Mouse (Mus musculus): ENCODE measurements around the gene Usp32. TPM values are rescaled to one million over a fixed set of nuclear protein-coding genes. Genes with fewer than 3 reads are reported as not detected.

Usp32 gene
- polyA plus RNA-seq, 1 experiment from 2014 or later: 10.9 TPM

GRCm38 (mm10) chr11:85138776-85139474, 1.0 kb downstream of the Usp32 start:
- peak overlapping the region; percentile 90 for H3K9ac ChIP-seq (ENCODE audit: low read depth, low read length)
- ATAC-seq (replicated peaks; ENCODE audit: low FRiP score): no peak
- 3% methylated on average over 17 of the region's 17 CpGs for WGBS

GRCm38 (mm10) chr11:85131542-85131941, 8.4 kb downstream of the Usp32 start:
- no peak overlapping the region for H3K27ac ChIP-seq (ENCODE audit: low read depth, low read length)
- H3K9me3 ChIP-seq (ENCODE audit: control insufficient read depth, low read length): no peaks in the 10 kb centered on the region
- no peak overlapping the region for H3K4me2 ChIP-seq
- H3K4me3 ChIP-seq (ENCODE audit: low read depth, low read length): no peak overlapping the region
- H3K4me1 ChIP-seq (replicated peaks; ENCODE audit: control insufficient read depth, insufficient read depth, low read length): peaks cover 17% of the 10 kb centered on the region; the same call in 1 of the 2 replicates
- WGBS: 63% methylated on average over 2 of the region's 2 CpGs
- no peak overlapping the region for H3K9ac ChIP-seq (ENCODE audit: low read depth, low read length)
- ATAC-seq (replicated peaks; ENCODE audit: low FRiP score) (no peak), DNase-seq (ENCODE audit: low spot score) (no peak)
- no peaks in the 10 kb centered on the region for H3K36me3 ChIP-seq (ENCODE audit: control insufficient read depth, insufficient read depth, low read length)
- no peaks in the 10 kb centered on the region for H3K27me3 ChIP-seq (replicated peaks; ENCODE audit: control insufficient read depth, insufficient read depth, low read length)

More at GRCm38 (mm10) chr11:85138776-85139474, 1.0 kb downstream of the Usp32 start:
- Histone ChIP-seq H3K4me3 (ENCODE audit: low read depth, low read length) (peak overlapping the region; percentile 96), H3K27ac (ENCODE audit: low read depth, low read length) (peak overlapping the region; percentile 83), H3K27me3 (replicated peaks; ENCODE audit: control insufficient read depth, insufficient read depth, low read length) (no peaks in the 10 kb centered on the region), H3K9me3 (ENCODE audit: control insufficient read depth, low read length) (no peaks in the 10 kb centered on the region), H3K4me2 (peak overlapping the region; percentile 76), H3K4me1 (replicated peaks; ENCODE audit: control insufficient read depth, insufficient read depth, low read length) (peaks cover 3% of the 10 kb centered on the region), H3K36me3 (ENCODE audit: control insufficient read depth, insufficient read depth, low read length) (no peaks in the 10 kb centered on the region)
- DNase-seq (ENCODE audit: low spot score): peak; percentile 35

GRCm38 (mm10) chr11:85128883-85129282, 11.1 kb downstream of the Usp32 start:
- Histone ChIP-seq H3K9me3 (ENCODE audit: control insufficient read depth, low read length) (no peaks in the 10 kb centered on the region), H3K27ac (ENCODE audit: low read depth, low read length) (no peak overlapping the region), H3K4me2 (0 out of 2 replicates have a peak overlapping the region, but pooled peaks have one; percentile 1), H3K9ac (ENCODE audit: low read depth, low read length) (no peak overlapping the region), H3K27me3 (replicated peaks; ENCODE audit: control insufficient read depth, insufficient read depth, low read length) (no peaks in the 10 kb centered on the region), H3K4me1 (replicated peaks; ENCODE audit: control insufficient read depth, insufficient read depth, low read length) (peaks cover 22% of the 10 kb centered on the region), H3K36me3 (ENCODE audit: control insufficient read depth, insufficient read depth, low read length) (no peaks in the 10 kb centered on the region), H3K4me3 (ENCODE audit: low read depth, low read length) (no peak overlapping the region)
- no peak for DNase-seq (ENCODE audit: low spot score)
- WGBS: 47% methylated on average over 1 of the region's 1 CpGs
- ATAC-seq (replicated peaks; ENCODE audit: low FRiP score): no peak; the same call in 1 of the 2 replicates

- 76% methylated on average over 2 of the region's 2 CpGs for WGBS
- no peak for ATAC-seq (replicated peaks; ENCODE audit: low FRiP score)
- H3K9ac ChIP-seq (ENCODE audit: low read depth, low read length): no peak overlapping the region
- H3K4me2 ChIP-seq: no peak overlapping the region
- H3K27ac ChIP-seq (ENCODE audit: low read depth, low read length): no peak overlapping the region
- no peaks in the 10 kb centered on the region for H3K9me3 ChIP-seq (ENCODE audit: control insufficient read depth, low read length)
- H3K4me1 ChIP-seq (replicated peaks; ENCODE audit: control insufficient read depth, insufficient read depth, low read length): peaks cover 16% of the 10 kb centered on the region
- H3K4me3 ChIP-seq (ENCODE audit: low read depth, low read length): no peak overlapping the region
- DNase-seq (ENCODE audit: low spot score): no peak
- no peaks in the 10 kb centered on the region for H3K27me3 ChIP-seq (replicated peaks; ENCODE audit: control insufficient read depth, insufficient read depth, low read length)
- H3K36me3 ChIP-seq (ENCODE audit: control insufficient read depth, insufficient read depth, low read length): no peaks in the 10 kb centered on the region
These were observed 13.5 kb downstream of the Usp32 start for GRCm38 (mm10) chr11:85126257-85127102.

- Histone ChIP-seq H3K4me3 (ENCODE audit: low read depth, low read length) (no peak overlapping the region), H3K27ac (ENCODE audit: low read depth, low read length) (no peak overlapping the region), H3K4me2 (no peak overlapping the region), H3K9me3 (ENCODE audit: control insufficient read depth, low read length) (no peaks in the 10 kb centered on the region), H3K9ac (ENCODE audit: low read depth, low read length) (no peak overlapping the region), H3K36me3 (ENCODE audit: control insufficient read depth, insufficient read depth, low read length) (no peaks in the 10 kb centered on the region; the same call in 1 of the 2 replicates), H3K4me1 (replicated peaks; ENCODE audit: control insufficient read depth, insufficient read depth, low read length) (peaks cover 9% of the 10 kb centered on the region), H3K27me3 (replicated peaks; ENCODE audit: control insufficient read depth, insufficient read depth, low read length) (no peaks in the 10 kb centered on the region)
- DNase-seq (ENCODE audit: low spot score) (no peak), ATAC-seq (replicated peaks; ENCODE audit: low FRiP score) (no peak)
- WGBS: 82% methylated on average over 3 of the region's 3 CpGs
These were observed 16.5 kb downstream of the Usp32 start for GRCm38 (mm10) chr11:85123267-85123992.

- 72% methylated on average over 1 of the region's 1 CpGs for WGBS
- no peaks in the 10 kb centered on the region; the same call in 1 of the 2 replicates for H3K36me3 ChIP-seq (ENCODE audit: control insufficient read depth, insufficient read depth, low read length)
- DNase-seq (ENCODE audit: low spot score): no peak
- H3K27ac ChIP-seq (ENCODE audit: low read depth, low read length): no peak overlapping the region
- H3K9me3 ChIP-seq (ENCODE audit: control insufficient read depth, low read length): no peaks in the 10 kb centered on the region
- no peak overlapping the region for H3K9ac ChIP-seq (ENCODE audit: low read depth, low read length)
- no peak overlapping the region for H3K4me3 ChIP-seq (ENCODE audit: low read depth, low read length)
- ATAC-seq (replicated peaks; ENCODE audit: low FRiP score): peak; percentile 53; the same call in 1 of the 2 replicates
- no peaks in the 10 kb centered on the region for H3K27me3 ChIP-seq (replicated peaks; ENCODE audit: control insufficient read depth, insufficient read depth, low read length)
- no peak overlapping the region for H3K4me2 ChIP-seq
- H3K4me1 ChIP-seq (replicated peaks; ENCODE audit: control insufficient read depth, insufficient read depth, low read length): peaks cover 16% of the 10 kb centered on the region
These were observed 17.9 kb downstream of the Usp32 start for GRCm38 (mm10) chr11:85122073-85122472.

- Histone ChIP-seq H3K27me3 (replicated peaks; ENCODE audit: control insufficient read depth, insufficient read depth, low read length) (no peaks in the 10 kb centered on the region), H3K36me3 (ENCODE audit: control insufficient read depth, insufficient read depth, low read length) (no peaks in the 10 kb centered on the region; the same call in 1 of the 2 replicates), H3K27ac (ENCODE audit: low read depth, low read length) (no peak overlapping the region; the same call in 1 of the 2 replicates), H3K4me1 (replicated peaks; ENCODE audit: control insufficient read depth, insufficient read depth, low read length) (peaks cover 20% of the 10 kb centered on the region), H3K9me3 (ENCODE audit: control insufficient read depth, low read length) (no peaks in the 10 kb centered on the region), H3K4me3 (ENCODE audit: low read depth, low read length) (no peak overlapping the region), H3K9ac (ENCODE audit: low read depth, low read length) (no peak overlapping the region), H3K4me2 (peak overlapping the region; percentile 29; the same call in 1 of the 2 replicates)
- no peak; the same call in 1 of the 2 replicates for ATAC-seq (replicated peaks; ENCODE audit: low FRiP score)
- DNase-seq (ENCODE audit: low spot score): no peak
These were observed 22.8 kb downstream of the Usp32 start for GRCm38 (mm10) chr11:85117160-85117559.

GRCm38 (mm10) chr11:85116084-85116844, 23.7 kb downstream of the Usp32 start:
- Histone ChIP-seq H3K27ac (ENCODE audit: low read depth, low read length) (peak overlapping the region; percentile 65), H3K4me2 (peak overlapping the region; percentile 17), H3K9me3 (ENCODE audit: control insufficient read depth, low read length) (no peaks in the 10 kb centered on the region), H3K4me1 (replicated peaks; ENCODE audit: control insufficient read depth, insufficient read depth, low read length) (peaks cover 20% of the 10 kb centered on the region), H3K36me3 (ENCODE audit: control insufficient read depth, insufficient read depth, low read length) (peaks cover under 1% of the 10 kb centered on the region; the same call in 1 of the 2 replicates), H3K9ac (ENCODE audit: low read depth, low read length) (peak overlapping the region; percentile 30; the same call in 1 of the 2 replicates), H3K4me3 (ENCODE audit: low read depth, low read length) (no peak overlapping the region), H3K27me3 (replicated peaks; ENCODE audit: control insufficient read depth, insufficient read depth, low read length) (no peaks in the 10 kb centered on the region)
- ATAC-seq (replicated peaks; ENCODE audit: low FRiP score) (peak; percentile 97), DNase-seq (ENCODE audit: low spot score) (no peak)
- WGBS: 51% methylated on average over 3 of the region's 3 CpGs
